Mouse (Mus musculus) ovary, postnatal 10 days (tissue): ENCODE results near the gene Selenoi.

Experiments
- DNase-seq: peaks from one replicate; pipeline ENCODE4 v3.0.0; 2022; ENCODE audit warnings: low spot score

The Selenoi gene

DNA sequence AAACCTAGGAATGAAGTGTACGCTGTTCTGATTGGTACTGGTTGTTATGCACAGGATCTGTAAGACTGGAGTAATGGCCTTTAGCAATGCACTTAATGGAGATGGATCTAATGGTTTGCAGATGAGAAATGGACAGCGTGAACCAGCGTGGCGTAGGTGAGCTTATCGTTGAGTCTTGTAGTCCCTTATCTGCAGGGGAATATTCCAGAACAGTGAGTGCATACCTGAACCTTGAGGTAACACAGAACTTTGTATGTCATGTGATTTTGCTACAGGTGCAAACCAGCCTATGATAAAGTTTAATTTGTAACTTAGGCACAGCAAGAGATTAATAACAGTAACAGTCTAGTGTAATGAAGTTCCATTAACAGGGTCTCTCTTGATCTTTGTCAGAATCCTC, 6.2 kb downstream of the Selenoi start:
- no peak for DNase-seq

DNA sequence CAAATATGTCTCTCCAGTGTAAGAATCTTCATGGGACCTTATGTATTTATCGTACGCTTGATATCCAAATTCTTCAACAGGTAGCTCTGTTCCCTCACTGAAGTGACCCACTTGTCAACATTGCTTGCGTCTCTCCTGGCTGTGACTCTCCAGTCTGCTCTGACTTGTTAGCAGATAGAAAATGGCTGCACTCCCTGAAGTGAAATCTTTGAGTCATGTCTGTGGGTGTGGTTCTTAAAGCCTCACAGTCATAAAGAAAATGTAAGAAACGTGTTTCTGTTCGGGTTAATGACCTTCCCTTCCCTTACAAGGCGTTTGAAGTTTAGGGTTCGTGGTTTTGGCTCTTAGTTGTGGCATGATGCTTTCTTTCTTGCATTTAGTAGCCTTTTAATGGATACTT, 8.2 kb downstream of the Selenoi start:
- DNase-seq: no peak

DNA sequence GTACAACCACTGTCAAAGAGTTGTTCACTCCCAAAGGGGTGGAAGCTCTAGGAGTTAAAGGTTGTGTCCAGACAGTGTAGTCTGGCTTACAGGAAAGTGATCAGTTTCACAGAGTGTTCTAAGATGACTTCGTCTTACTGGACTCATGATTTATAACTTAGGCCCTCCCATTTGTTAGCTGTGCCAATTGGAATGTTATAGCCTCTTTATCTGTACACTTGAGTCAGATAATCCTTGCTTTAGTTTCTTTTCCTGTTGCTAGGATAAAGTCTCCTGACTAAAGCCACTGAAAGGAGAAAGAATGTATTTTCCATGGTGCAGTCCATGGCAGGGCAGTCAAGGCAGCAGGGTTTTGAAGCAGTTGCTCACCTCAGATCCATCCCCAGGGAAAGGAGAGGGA, 10.0 kb downstream of the Selenoi start:
- DNase-seq: no peak

DNA sequence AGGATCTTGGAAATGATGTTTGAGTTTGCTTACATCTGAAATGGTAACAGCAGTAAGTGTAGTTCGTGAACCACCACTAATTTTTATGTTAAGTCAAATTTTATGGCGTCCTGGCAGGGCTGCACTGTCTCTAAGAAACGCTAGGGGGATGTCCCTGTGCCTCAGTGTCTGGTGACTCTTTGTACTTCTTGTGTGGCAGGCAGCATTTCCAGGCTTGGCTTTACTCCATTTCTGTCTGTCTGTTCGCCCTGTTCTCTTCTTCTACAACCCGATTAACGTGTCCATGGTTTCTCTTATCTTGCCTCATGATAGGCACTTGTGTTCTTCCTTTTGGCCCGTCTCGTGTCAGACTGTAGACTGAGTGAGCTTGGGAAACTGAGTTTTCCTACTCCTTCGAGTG, 11.4 kb downstream of the Selenoi start:
- no peak for DNase-seq

DNA sequence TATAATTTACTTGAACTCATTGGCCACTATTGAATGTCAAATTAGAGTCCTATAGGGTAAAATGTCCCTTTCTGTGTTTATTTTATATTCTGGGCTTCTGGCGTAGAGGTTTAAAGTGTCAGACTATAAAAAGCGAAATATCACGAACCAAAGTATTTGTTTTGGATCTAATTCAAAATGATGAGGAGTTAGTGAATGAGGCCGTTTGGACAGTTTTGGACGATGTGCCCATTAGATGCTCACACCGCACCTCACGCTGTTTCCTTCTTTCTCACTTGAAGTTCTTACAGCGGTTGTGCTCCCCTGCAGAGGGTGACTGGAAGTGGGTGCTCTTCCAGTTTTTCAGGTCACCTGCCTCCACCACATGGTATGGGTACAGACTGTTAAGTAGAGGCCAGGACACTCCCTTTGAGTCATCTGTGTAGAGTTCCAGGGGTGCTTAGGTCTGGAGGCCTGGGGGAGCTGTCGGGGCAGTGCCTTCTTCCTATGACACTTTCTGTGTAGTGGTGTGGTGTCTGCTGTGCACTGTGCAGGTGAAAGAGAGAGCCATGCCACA, 13.6 kb downstream of the Selenoi start:
- DNase-seq: no peak

DNA sequence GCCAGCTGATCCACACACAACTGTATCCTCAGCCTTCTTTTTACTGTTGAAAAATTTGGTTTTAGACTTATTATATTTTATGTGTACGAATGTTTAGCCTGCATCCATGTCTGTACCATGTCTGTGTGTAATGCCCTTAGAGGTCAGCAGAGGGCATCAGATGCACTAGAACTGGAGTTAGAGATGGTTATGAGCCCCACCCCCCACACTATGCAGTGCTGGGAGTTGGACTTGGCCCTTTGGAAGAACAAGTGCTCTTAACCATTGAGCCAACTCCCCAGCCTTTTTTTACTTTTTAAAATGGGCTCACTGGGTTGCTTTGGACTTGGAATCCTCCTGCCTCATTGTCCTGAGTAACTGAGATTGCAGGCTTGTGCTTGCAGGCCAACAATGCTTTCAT, 15.3 kb downstream of the Selenoi start:
- DNase-seq: no peak

DNA sequence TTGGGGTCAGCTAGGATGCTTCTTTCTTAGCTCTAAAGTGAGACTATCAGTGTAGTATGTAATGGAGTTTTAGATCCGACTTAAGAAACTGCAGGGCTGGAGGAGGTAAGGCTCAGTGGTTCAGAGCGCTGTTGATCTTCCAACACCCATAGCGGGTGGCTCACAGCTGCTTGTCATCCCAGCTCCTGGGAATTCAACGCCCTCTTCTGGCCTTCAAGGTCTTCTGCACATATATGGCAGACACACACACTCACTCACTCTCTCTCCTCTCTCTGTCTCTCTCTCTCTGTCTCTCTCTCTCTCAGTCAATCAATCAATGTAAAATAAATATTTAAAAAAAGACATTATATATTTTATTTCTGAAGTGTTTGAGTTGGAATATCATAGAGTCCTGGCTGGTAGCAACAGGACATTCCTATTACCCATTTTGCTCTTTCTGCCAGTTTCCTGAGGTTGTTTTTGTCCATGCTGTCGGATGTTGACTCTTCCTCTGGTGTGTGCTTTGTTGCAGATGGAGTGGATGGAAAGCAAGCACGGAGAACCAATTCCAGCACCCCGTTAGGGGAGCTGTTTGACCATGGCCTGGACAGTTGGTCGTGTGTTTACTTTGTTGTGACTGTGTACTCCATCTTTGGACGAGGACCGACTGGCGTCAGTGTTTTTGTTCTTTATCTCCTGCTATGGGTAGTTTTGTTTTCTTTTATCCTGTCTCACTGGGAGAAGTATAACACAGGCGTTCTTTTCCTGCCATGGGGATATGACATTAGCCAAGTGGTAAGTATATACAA, 23.4 kb downstream of the Selenoi start:
- no peak for DNase-seq

DNA sequence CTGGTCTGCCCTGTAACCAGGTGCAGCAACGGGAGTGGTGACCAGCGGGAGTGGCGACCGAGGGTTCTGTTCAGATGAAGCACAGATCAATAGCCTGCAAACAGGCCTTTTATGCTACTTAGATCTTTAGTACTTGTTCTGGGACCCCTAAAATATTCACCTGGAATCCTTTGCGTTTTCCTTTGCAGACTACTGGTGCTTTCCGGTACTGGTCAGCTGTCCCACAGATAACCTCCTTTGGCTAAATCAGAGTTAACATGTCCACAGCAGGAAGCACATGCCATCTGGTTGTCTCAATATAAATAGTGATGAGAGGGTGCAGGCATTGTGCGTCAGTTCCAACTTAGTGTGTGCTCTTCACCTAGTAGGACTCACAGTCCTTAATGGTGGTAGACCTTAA, 26.4 kb downstream of the Selenoi start:
- DNase-seq: no peak

DNA sequence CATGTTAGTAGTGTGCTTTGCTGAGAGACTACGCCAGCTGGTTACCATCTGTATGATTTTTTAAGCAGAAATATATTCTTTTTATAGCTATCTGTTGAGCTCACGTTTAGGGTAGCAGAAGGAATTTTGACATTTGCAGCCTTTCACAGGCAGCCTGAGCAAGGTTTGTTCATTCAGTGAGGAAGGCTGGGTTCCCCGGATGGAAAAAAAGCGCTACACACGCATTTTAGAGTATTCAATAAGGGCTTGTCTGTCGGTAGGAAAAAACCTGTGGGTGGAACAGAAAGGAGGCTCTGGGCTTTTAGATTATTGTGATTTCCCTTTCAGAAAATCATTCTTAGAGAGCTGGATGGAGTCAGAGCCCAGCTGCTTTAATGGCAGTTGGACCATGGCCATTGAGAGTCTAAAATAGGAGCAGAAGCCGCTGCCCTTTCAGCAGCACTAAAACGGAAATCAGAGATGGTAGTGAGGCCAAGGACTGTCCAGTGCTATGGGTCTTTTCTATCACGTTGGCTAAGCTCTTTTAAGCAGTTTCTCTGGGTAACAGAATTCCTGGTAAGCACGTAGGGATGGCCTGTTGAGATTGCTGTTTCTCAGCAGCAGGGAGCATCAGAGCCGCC, 38.3 kb downstream of the Selenoi start:
- DNase-seq: no peak

DNA sequence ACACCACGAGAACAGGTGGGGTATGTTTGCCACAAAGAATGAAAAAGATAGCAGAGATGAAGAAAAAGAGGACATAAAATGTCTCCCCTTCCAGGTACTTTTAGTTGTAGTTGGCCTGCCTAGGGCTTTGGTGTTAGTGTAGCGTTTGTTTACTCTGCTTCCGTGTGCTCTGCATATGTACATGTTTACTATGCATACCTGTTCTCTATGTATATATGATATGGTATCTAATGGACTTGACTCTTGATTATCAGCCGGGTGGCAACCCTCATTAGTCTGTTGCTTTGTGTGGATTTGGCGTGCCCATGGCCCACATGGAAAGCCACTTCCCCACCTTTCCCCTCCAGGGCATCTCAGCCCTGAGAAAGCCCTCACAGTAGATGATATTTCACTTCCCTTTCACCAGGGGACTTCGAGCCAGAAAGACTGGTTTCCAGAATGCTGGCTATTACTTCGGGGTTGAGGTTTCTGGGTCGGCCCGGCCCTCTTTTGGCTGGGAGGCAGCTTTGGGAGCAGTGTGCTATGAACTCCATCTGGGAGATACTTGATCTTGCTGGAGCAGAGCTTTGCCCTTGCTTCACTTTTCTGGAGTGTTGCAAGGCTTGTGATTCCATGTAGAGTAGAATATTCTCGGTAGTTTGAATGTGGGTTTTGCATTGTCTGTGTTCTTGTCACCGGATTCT, 39.4 kb downstream of the Selenoi start:
- DNase-seq: no peak

DNA sequence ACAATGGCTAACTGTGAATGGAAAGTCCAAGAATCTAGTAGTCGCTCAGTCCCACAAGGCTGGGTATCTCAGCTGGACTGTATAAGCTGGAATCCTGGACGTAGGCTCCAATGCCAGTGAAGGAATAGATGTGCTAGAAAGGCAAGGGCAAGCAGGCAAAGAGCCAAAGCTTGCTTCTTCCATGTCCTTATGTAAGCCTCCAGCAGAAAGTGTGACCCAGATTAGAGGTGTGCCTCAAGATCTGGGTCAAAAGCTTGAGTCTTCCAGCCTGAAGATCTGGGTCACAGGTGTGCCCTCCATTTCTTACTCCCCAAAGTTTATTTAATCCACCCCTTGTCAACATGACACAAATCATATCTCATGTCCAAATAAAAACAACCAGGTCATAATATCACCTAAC, 44.0 kb downstream of the Selenoi start:
- no peak for DNase-seq

DNA sequence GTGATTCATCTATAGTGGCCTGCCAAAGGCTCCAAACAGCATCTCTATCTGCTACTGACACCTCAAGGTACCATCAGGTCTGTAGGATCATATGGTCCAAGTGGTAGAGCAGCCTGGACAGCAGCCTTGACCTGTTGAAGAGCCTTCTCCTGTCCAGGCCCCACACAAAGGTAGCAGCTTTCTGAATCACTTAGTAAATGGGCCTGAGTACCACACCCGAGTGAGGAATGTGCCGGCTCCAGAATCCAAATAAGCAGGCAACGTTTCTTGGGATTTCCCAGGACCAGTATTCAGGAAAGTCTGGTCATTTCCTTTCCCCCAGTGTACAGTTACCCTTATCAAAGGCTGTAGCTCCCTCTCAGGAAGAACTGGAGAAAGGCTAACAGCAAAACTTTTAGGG, 46.6 kb downstream of the Selenoi start:
- DNase-seq: no peak

DNA sequence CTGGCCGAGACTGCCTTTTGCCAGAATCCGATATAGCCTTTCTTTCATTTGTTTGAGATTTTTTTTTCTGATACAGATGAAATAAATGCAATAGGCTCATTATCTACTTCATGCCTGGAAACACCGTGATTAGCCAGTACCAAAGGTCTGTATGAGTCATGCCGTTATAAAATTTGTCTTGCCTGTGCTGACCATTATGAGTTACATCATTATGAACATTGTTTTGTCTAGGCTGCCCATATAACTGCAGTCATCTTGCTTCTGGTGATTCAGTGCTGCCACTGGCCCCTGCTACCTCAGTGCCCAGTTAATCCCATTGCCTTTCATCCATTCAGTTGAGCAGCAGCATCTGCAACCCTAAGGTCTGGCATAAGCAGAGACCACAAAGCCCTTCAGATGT, 47.1 kb downstream of the Selenoi start:
- no peak for DNase-seq

DNA sequence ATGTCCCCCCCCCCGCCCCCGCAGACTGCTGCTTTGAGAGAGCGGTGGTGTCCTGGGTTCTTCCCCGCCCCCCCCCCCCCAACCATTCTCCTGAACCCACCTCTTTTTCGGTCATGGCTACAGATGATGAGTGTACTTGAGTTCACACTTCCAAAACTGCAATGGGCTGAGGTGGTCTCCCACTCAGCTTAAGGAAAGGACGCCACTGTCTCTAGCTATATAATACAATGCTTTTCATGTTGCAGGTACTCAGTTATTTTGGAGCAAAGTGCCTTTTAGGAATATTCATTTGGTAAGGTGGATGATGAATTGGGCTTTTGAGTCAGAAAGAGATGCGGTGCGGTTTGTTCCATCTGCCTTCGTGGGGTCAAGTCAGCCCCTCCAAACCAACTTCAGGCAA, 48.5 kb downstream of the Selenoi start:
- DNase-seq: no peak

DNA sequence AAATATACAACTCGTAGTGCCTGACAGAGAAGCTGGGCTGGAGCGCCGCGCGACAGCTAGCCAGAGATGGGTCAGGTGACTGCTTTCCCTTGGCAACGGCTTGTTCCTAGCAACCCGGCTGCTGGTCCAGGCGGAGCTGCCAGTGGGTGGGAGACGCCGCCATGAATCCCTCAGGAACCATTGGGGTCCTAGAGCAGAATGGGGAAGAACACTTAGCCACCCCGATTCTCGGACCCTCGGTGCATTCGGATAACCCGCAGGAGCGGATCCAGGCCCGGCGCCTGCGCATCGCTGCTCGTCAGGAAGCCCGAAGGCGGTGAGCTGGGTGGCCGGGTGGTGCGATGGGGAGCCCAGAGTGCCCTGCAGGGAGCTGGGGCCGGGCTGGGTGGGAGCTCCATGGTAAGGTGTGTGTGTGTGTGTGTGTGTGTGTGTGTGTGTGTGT, 48.9 kb downstream of the Selenoi start, which contains the start of gene Drc1:
Gene Drc1 (plus strand): TSS at position 98 of the 442 bp plus-strand sequence.
- no peak for DNase-seq

DNA sequence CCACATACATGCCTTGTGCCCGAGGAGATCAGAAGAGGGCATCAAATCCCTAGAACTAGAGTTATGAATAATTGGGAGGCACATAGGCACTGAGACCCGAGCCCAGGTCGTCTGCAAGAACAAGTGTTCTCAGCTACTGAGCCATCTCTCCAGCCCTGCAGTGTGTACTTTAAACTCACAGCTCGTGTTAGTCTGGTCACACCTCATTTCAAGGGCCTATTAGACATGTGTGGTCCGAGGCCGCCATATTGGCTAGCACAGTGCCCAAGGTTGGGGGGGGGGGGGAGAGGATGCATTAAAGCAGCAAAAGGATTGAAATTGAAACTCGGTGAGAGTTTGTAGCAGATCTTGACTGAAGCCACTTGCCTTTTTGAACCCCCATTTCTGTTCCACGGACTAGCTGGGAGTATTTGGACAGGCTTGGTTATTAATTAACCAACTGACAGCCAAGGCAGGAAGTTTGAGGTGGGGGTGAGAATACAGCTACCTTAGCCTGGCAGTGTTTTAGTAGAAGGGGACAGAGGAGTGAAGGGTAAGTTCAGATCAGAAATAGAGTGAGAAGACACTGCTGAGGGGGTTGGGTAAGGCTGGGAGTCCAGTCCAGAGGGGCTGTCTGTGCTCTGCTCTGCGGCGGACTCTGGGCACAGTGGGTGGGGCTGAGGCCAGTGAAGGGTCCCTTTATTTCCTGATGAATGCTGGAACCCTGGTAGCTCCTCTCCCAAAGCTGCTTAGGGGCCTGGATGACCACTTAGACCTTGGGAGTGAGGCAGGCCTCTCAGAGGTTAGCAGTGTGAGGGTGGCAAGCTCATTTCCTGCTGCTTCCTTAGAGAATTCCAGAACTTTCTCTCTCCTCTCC, 53.8 kb downstream of the Selenoi start:
- DNase-seq: no peak

DNA sequence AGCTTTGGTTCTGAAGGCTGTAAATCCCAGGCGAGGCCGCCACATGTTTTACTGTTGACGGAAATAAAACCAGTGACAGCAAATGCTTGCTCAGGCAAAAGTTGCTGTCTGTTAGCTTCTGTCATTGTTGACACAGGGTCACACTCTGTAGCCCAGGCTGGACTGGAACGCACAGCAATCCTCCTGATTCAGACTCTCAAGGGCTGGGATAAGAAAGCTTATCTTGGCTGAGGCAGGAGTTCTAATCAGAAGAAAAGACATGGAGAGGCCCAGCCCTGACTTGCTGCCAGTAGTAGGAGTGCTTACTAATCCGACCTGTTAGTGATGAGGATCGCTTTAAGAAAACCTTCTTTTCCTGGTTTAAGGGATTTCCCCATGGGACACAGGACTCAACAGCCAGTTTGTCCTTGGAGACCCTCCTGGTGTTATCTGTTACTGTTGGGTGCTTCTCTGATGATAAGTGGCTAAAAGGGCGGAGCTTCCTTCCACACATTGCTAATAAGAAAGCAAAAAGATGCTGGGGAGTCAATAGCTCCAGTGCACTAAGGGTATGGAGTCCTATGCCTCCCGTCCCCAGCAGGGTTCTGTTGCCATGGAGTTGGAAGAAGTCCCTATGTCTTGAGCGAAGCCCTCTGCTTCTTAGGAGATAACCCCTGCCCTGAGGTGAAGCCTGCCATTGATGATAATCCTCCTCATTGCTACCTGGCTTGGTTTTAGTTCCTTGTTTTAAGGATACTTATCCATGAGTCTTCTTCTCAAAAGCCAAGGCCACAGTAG, 54.9 kb downstream of the Selenoi start:
- no peak for DNase-seq
